Mouse (Mus musculus): Measurements from ENCODE around the gene Sirpa.

The Sirpa gene

DNA sequence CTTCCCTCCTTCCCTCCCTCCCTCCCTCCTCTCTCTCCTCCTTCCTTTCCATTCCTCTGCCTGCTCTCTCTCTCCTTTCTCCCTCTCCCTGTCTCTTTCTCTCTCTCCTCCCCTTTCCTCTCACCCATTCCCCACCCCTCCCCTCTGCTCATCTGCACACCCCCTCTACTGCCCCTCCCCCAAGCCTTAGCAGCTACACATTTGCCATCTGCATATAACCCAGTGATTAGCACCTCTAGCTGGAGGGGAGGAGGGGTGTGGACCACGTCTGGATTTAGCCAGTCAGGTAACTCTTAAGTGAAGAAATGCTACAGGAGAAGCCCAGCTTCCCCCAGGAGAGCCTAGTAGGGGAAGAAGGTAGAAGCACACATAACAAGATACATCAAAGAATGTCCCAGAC, 7.7 kb upstream of the Sirpa start:
- DNase-seq (ENCODE audit: low spot score), result no peak

DNA sequence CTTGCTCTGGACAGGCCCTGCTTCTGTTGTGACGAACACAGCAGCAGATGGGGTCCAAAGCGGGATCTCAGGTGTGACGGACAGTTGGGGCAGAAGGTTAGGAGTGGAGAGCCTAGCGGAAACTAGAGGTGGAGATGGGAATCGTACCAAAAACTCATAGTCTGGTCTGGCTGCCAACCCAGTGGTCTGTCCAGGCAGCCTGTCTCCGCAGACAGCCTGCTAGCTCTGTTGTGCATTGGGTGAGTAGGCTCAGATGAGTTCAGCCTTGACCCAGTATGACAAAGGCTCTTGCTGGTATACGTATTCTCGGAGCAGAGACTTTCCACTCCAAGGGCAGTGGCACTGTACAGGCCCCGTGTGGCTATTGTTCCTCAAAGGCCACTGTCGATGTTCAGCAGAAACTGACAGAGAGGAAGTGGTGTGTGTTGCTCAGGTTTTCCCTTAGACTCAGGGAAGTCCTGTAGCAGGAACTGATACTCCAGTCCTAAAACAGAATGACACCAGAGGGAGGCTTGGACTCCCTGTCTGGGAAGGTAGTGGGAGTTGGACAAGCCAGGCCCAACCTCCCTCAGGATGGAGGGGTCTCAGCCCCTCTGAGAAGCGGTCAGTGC, 6.6 kb upstream of the Sirpa start:
- DNase-seq (ENCODE audit: low spot score), result no peak

DNA sequence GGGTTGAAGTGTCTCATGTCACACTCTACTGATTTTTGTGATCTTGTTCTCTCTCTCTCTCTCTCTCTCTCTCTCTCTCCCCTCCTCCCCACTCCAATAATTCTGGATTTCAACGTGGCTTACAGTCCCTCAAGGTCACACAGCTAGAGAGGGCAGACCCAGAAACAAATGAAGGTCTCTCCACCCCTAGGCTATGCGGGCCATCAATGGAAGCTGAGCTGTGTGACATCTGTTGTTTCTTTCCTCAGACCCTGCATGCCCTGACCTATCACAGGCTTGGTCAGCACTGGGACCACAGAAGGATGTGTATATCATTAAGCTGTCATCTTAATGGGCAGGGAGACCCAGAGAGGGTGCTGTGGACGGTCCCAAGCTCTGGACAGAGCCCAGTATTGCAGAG, 5.4 kb upstream of the Sirpa start:
- no peak for DNase-seq (ENCODE audit: low spot score)

DNA sequence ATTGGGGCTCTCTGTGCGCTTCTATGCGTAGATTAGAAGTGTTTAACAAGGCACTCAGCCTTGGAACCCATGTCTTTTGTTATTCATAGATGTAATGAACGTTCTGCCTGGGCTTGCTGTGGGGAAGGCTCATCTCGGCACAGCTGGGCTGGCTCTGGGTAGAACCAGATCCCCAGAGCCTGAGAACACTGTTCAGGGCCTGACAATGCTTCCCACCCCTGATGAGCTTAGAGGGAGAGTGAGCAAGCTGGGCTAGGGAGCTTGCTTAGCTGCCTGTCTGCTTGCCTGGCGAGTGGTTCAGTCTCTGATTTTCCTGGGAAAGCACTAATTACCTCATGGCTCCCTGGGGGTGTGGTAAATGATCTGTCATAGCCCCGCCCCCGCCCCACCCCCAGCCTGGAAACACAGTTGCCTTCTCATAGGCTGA, 4.8 kb upstream of the Sirpa start:
- no peak for DNase-seq (ENCODE audit: low spot score)

DNA sequence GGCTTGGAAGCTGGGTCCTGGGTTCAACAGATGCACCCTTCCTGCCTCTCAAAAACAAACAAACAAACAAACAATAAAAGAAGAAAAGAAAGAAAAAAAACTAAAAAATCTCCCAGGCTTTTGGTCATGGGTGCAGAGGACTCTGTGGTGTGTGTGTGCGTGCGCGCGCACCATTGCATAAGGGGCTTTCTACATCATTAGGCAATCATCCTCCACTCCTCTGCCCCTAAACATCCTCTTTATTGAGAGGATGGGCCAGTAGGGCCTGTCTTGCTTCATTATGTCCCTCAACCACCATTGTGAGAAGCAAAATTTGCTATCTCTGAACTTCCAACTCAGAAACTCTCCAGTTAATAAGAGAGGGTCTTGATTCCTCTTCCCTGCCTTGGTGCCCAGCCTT, 738 bp upstream of the Sirpa start:
- no peak for DNase-seq (ENCODE audit: low spot score)

DNA sequence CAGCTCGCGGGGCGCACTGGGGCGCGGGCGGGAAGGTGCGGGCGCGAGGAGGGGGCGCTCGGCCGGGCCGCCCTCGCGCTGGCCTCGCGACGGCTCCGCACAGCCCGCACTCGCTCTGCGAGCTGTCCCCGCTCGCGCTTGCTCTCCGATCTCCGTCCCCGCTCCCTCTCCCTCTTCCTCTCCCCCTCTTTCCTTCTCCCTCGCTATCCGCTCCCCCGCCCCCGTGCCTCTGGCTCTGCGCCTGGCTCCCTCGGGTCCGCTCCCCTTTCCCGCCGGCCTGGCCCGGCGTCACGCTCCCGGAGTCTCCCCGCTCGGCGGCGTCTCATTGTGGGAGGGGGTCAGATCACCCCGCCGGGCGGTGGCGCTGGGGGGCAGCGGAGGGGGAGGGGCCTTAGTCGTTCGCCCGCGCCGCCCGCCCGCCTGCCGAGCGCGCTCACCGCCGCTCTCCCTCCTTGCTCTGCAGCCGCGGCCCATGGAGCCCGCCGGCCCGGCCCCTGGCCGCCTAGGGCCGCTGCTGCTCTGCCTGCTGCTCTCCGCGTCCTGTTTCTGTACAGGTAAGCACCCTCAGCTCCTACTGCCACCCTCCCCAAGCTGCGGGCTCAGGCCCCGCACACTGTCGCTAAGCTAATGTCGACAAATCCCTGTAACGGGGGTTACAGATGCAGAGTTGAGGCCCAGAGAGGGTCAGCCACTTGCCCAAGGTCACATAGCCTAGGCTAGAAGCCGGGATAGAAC, 673 bp downstream of the Sirpa start:
- peak; percentile 77 for DNase-seq (ENCODE audit: low spot score)

DNA sequence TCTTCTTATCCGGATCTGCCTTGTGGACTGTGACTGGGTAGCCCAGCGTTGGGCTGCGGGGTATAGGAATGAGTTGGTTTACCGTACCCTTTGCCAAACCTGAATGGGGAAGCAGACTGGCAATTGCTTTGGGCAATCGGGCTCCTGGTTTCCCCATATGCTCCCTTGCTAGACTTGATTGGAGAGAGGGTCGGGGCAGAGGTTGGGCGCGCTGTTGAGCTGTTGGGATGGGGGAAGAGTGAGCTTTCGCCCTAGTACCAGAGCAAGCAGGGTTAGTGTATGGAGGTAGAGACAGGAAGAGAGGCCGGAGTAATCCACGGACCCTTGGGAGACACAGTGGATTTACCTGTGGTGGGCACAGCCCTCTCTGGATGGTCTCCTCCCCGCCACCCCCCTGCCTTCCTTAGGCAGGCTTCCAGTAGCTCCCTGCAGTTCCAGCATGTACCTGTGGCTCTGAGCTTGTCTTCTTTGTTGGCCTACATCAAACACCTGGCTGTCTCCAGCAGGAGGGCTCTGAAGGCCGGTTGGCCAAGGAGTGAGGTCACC, 1.3 kb downstream of the Sirpa start:
- no peak for DNase-seq (ENCODE audit: low spot score)

DNA sequence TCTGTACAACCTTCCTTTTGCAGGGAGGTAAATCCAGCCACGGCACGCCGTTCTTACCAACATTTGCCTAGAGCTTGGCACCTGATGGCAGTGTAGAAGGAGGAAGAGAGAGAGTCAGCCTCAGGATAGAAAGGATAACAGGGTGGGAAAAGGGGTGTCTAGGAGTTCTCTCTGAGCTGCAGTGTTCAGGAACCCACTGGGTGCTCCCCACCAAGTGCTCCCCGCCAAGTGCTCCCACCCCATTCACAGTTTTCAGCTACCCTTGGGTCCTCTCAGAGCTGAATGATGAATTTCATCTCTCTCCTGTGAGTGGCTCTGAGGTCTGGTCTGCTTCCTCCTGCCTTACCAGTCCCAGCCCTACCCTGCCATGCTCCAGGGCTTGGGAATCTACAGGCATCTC, 1.9 kb downstream of the Sirpa start:
- no peak for DNase-seq (ENCODE audit: low spot score)

DNA sequence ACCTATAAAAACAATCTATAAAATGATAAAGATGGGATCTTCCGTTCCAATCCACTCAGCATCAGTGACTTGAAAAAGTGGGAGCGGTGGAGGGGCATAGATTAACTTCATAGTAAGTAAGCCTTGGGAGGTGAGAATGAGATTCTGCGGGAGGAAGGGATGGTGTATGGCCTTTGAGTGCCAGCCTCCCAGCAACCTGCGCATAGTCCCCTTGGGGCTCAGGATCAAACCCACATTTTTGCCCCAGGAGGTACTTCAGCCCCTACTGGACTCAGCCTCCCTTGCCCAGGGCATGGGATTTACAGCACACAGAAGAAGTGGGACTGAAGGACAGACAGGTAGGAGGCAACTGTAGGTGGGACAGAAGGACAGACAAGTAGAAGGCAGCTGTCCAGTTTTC, 2.6 kb downstream of the Sirpa start:
- no peak for DNase-seq (ENCODE audit: low spot score)

DNA sequence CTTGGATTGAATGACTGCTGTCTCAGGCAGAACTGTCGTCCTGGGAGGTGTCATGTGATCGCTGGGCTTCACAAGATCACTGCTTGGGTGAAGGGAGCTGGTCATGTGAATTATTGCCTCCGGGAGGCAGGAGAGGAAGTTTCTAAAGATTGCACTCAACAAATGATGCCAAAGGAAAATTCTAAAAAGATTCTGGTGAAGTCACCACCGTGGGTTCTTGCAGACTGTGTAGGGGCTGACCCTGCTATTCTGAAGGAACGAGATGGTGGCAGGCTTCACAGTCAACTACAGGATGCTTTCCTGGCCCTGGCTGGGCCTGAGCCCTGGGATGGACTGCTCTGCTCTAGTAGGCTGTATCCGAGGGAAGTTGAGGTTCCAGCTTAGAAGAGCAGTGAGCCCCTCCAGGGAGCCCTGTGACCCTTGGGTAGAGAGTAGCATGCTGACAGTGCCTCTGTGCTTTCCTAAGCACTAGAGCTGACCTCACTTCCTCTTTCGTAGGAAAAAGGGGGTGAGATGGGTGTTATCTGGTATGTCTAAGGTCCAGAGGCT, 3.1 kb downstream of the Sirpa start:
- no peak for DNase-seq (ENCODE audit: low spot score)

DNA sequence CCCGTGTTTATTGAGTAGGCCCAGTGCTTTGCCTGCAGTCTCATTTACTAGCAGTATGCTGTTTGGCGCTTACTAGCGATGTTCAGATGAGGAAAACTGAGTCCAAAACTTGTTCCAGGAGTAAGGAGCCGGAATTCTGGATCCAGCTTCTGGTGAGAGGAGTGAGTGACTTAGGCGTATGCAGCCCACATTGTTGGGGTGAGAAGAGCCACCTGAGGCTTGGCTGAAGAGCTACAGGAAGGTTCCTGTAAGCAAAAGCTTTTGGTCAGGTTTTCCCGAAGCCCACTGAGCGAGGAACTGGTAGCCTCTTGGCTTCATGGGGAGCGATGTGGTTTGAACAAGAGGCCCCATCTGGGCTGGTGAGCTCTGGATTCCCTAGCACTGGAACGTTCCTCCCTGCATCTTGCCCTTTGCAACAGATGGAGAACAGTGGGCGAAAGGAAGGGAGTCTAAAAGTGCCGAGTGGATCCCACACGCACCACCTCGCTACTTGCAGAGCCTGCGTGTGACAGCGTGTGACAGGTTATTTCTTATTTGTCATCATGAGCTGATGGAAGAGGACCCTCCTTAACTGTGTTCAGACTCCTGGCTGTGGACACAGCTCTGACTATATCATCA, 4.0 kb downstream of the Sirpa start:
- no peak for DNase-seq (ENCODE audit: low spot score)

DNA sequence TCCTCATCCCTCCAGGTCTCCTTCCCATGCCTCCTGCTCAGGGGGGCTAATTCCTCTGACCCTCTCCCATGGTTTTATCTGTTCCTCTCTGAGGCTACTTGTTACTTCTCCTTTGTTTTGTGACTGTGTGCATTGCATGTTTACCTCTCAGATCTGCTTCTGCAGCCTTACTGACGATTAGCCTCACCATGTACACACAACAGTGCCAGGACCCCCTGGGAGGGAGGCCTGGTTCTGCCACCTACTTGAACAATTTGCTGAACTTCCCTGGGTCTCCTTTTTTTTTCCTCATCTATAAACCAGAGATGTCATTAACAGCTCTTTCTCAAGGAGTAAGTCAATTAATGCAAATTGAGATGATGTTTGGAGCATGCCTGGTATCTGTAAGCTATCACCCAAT, 4.9 kb downstream of the Sirpa start:
- DNase-seq (ENCODE audit: low spot score), result no peak

DNA sequence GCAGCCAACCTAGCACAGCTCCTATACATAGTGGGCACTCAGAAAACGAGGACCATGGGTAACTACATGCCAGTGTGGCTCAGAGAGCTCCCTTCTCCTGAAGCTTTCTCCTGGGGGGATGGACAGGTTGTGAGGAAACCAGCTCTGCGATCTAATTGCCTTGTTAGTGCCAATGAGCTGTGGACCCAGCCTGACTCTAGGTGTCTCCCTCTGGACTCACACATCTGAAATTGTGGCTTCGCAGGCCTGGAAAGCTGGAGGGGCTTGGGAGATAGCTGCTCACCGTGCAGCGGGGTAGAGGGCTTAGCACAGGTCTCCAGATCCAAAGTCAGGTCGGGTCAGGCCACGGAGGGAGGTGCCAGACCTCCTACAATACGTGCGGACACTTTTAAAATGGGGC, 5.5 kb downstream of the Sirpa start:
- no peak for DNase-seq (ENCODE audit: low spot score)

DNA sequence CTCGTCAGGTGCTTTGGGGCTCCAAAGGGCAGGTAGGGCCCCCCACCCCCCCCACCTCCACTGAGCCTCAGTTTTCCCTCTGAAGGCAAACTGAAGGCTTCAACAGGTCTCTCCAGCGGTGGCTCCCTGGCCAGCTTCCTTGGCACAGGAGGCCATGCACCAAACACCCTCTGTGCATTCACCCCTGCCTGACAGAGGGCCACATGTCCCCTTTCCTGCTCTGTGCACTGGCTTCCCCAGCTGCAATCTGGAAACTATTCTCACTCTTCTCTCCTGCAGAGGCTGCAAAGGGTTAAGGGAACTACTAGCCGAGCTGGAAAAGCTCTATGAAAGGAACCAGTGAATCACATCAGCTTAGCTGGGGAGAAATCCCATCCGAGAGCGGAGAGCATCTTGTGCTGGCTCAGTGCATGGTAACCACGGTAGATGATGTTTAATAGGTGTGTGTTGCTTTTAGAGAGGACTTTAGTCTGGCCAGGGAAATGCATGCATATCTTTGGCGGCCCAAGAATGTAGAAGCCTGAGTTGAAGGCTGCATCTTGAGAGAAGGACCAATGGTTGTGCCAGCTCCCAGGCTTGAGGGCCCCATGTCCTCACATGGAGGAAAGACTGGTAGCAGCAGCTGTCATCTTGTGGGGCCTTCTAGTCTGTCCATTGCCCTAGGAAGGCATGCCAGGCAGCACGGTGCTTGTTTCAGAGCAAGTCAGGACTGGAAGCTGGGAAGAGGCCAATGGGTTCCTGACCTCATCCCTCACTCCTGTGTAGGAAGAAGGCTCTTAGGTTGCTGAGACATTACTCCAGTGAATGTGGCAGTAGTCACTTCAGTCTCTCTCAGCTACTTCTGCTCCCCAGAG, 6.8 kb downstream of the Sirpa start:
- DNase-seq (ENCODE audit: low spot score), result no peak

DNA sequence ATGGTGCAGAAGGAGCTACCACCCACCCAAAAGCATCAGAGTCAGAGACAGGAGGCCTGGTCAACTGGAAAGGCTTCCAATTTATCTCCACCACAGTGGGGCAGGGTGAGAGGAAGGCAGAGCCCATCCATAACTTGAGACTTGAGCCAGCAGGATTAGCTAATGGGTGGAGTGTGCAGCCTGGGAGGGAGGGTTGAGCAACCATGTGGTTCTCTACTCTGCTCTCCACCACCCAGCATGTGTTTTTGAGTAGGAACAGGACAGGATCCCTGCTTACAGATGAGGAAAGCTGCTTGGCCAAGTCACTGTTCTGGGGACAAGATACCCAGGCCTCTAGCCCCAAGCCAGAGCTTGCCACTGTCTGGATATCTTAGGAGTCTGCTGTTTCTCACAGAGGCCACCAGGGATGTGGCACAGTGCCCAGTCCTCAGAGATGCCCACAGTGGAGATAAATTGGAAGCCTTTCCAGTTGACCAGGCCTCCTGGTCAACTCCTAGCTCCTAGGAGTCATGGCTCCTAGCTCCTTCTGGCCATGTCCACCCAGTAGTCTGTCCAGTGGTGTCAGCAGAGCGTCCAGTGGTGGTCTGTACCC, 8.5 kb downstream of the Sirpa start:
- no peak for DNase-seq (ENCODE audit: low spot score)

DNA sequence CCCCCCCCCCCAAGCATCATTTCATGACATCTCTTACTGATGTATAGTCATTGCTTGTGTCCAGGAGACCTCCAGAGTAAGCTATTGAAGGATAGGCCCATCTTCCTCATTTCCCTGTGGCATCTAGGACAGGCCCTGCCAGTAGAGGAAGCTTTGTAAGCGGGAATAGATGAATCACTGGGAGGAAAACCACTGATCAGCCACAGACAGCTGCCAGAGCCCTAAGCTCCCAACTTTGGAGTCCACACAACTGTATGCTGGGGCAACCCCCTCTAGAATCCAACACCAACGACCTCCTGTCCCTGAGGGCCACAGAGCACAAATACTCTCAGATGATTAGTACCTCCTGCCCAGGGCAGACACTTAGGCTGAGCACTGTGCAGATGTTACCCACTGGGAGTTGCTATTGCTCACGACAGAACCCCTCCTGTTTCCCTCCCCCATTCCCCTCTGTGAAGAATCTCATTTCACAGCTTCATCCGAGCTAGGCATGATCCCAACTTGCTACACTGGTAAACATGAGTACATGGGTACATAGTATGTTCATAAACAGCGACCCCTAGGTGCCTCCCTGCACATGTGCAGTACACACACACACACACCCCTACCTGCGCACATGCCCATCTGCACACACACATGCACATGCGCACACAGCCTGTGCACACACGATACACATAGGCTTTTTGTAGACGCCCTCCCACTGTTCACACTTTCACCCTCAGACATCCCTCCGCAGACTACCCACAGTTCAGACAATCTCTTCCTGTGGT, 9.4 kb downstream of the Sirpa start:
- DNase-seq (ENCODE audit: low spot score), result no peak

DNA sequence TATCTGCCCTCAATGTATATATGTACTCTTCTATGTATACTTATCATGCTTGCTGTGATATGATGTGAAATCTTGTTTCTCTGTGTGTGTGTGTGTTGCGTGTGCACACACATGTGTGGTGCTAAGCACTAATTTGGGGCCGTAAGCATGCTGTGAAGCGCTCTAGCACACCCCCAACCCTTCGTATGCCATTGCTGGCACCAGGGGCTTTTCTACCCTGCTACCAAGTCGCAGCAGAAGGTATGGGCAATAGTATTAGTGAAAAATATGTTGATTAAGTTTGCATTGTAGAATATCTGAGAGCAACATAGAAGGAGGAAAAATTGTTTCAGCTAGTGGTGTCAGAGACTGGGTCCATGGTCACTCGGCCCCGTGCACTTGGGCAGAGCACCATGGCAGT, 10.2 kb downstream of the Sirpa start:
- no peak for DNase-seq (ENCODE audit: low spot score)

DNA sequence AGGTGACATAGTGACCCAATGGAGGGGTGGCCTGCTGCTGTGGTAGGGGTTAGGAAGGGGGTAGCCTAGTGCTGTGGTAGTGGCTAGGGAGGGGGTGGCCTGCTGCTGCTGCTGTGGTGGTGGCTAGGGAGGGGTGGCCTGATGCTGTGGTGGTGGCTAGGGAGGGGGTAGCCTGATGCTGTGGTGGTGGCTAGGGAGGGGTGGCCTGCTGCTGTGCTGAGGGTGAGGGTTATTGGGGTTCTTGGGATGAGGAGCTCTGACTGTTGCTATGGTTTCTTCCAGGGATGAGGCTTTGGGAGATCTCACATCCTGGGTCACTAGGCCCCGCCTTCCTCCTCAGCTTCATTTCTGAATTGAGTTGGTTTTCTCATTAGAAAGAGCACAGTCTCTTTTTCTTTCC, 10.9 kb downstream of the Sirpa start:
- DNase-seq (ENCODE audit: low spot score), result no peak

DNA sequence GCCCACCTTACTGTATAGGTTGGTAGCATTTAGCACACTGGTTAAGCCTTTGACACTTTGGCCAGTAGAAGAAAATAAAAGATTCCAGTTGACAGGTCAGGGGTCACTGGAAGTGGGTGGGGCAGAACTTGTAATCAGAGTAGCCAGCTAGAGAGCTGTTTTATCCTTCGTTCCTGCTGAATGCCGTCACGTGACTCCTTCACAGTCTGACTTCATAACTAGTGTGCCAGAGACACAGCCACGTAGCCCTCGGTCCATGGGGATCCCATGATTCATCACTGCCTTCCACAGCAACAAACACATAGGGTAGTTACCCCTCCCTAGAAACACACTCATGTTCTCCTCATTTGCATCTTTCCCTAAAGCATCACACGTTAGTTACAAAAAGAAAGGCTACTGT, 11.4 kb downstream of the Sirpa start:
- no peak for DNase-seq (ENCODE audit: low spot score)

DNA sequence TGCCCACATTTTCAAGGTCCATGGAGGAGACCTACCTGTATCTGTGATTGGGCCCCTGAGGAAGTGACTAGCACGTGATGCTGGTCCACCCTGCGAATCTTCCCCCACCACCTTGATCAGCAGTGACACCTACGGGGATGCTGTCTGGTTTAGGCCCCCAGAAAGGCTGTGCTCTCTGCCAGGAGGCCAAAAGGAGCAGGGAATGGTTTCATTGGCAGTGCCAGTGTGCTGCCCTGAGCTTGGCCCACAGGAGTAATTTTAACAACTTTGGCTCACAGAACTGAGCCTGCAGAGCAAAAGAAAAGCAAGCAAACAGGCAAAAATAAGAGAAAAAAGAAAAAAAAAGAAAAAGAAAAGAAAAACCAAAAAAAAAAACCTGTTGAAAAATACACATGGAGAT, 13.2 kb downstream of the Sirpa start:
- no peak for DNase-seq (ENCODE audit: low spot score)

DNA sequence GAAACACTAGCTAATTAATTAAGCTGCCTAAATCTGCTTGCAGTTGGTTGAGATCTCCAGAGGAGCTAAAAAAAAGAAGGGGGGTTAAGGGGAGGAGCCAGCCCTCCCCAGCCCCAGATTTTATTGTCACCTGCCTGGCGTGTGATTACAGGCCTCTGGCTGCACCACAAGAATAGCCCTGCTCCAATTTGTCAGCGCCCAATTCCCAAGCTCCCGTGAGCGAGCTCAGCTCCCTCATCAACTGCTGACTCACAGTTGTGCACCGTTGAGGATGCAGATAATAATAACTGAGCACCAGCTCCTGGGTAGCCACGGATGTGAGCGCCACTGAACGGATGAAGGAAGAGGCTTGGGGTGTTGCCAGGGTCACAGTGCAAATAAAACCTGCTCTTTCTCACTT, 13.6 kb downstream of the Sirpa start:
- no peak for DNase-seq (ENCODE audit: low spot score)
